Mouse (Mus musculus): ENCODE data around the gene Lamb3.

Lamb3 gene

DNA sequence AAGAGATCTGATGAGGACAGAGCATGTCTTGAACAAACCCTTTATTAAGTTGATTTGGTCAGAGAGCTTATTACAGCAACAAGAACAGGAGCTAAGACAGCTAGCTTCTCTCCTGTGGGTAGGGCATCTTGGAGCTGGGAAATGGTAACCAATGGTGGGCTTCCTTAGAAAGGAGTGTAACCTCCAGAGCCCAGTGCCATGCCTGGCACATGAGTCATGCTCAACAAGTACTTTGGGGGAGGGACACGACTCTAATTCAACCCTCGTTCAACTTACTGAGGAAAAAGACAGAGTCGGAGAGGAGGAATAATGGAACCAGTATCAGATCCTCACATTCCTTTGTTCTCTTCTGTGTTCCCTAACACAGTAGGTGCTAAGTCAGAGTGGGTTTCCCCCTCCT is 112.2 kb downstream of the Lamb3 start:
- DNase-seq, result no peak

DNA sequence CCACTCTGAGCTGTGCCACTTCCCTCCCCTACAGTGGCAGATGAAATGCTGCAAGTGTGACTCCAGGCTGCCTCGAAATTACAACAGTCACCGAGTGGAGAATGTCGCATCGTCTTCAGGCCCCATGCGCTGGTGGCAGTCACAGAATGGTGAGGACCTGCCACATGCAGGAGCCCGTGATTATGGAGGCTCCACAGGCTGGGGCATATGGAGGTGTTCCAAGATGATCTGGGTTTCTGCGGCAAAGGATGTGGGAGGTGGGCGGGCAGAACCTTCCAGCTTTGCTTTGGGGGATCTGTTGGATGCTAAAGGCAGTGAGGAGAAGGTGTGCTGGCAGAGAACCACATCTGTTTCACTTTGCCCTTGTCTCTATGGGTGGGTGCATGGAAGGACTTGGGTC is 112.9 kb downstream of the Lamb3 start:
- no peak for DNase-seq

DNA sequence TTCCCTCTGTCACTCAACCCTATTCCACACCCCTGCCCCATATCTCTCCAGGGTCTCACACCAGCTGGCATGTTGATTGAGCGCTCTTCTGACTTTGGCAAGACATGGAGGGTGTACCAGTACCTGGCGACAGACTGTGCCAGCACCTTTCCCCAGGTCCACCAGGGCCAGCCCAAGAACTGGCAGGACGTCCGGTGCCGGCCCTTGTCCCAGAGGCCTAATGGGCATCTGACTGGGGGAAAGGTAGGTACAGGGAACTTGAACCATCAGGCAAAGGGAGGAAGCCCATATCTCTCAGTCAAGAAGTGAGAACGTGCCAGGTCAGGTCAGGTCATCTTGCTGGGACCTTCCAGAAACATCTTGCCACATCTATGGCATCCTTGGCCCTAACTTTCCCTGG is 116.2 kb downstream of the Lamb3 start:
- no peak for DNase-seq

DNA sequence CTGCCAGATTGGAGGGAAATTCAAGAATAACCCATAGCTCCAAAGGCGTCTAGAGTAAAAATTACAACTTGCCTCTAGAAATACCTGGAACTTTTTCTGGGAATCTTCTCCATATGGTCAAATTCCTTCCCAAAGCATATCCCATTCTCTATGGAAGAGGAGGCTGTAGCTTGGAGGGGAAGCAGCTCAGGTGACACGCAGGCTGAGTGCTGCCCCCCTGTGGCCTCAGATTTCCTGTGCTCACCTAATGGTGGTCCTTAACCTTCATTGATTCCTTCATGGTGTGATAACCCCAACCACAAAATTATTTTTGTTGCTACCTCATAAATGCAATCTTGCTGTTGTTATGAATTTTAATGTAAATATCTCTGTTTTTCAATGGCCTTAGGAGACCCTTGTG is 116.7 kb downstream of the Lamb3 start:
- peak; percentile 80 to 82 for DNase-seq

DNA sequence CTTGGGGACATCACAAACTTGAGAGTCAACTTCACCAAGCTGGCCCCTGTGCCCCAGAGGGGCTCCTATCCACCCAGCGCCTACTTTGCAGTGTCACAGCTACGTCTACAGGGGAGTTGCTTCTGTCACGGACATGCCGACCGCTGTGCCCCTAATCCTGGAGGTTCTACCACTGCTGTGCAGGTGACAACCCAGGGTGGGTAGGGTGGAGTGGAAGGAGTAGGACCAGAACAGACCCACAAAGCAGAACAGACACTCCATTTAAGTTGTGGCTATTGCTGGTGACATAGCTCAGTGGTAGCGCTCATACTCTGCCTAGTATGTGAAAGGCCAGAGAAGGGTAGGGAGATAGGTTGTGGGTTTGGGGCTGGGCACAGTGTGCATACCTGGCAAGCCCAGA is 118.4 kb downstream of the Lamb3 start:
- no peak for DNase-seq

DNA sequence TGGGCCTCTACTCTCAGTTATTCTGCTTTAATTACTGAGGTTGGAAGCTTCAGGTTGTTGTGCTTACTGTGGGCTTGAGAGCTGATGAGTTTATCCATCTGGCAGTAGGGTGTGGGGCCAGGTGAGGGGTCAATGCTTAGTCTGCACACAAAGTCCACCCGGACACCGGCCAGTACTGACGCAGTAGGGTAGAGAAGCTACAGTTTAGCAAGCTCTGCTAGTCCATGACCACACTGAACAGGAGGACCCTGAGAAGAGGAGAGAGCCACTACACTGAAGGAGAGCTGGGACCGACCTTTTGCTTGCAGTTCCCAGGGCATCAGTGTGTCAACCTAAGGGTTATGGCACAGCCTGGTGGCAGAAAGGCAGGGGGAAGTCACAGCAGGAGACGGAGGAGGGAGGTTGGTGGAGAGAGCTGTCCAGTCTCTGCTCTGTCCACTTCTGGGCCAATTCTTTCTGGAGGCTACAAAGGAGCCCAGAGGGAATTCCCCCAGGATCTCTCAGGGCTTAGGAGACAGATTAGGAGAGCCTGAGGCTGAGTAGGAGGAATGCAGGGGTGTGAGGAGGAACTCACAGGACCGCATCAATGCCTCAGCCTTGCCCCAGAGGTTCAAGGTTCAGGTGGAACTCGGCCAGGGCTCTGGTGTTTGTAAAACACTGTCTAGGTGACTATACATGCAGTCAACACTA is 119.1 kb downstream of the Lamb3 start:
- peak; percentile 70 to 80 for DNase-seq

DNA sequence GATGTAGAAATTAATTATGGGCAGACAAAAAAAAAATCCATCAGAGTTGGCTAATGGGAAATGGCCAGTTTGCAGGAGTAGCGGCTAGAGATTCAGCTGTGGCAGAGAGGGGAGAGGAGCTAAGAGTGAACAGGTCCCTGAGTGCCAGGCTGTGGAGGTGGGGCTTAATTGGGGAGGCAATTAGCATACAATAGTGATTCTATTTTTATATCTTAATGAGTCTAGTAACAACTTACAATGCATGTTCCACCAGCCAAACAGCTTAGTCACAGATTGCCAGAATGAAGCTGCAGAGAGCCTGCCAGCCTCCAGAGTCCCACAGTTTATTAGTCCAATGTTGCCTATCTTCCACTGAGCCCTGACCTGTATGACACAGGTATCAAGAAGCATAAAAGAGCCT is 119.7 kb downstream of the Lamb3 start:
- DNase-seq, result no peak

DNA sequence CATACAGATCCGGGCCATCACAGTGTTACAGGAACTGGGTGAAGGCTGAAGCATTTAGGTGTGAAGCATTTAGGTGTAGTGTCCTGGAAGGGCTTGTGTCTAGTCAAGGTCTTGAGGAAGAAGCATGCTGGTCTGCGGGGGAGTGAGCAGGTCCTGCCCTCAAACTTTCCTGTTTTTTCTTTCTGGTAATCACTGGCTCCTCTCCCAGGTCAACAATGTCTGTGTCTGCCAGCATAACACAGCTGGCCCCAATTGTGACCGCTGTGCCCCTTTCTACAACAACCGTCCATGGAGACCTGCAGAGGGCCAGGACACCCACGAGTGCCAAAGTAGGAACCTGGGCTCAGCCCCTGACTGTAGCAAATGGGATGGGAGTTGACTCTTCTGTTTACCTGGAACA is 120.2 kb downstream of the Lamb3 start:
- DNase-seq, result no peak

DNA sequence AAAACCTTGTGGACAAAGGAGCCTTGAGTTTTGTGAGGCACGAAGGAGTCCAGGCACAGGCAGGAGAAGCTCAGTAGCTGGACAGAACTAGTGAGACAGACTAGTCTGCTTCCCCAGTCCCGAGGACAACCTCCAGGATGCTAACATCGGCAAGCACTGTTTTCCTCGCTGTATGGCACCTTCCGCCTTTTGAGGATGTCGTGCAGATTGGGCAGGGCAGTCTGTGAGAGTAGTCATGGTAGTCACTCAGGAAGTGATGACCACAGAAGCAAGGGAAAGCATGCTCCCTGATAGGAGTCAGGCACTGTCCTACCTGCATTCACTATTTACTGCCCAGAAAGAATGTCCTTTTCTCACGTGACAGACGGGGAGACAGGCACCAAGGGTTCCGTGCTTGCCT is 122.1 kb downstream of the Lamb3 start:
- DNase-seq, result no peak

DNA sequence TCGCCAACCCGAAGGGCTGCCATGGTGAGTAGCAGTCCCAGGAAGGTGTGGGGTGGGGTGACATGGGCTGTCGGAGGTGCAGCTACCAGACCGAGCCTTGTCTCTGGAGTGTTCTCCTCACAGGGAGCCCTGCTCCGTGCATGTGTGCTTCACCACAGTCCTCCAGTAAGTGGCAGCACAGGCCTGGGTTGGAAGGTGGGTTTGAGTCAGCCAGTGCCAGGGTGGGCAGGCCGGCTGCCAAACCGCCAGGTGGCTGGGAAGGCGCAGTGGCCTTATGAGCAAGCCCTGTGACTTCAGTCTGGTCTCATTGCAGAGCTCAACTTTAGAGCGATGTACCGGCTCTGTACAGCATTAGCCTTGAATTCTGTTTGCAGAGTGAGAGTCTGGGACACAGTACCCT is 122.7 kb downstream of the Lamb3 start:
- DNase-seq, result peak; percentile 84 to 90

DNA sequence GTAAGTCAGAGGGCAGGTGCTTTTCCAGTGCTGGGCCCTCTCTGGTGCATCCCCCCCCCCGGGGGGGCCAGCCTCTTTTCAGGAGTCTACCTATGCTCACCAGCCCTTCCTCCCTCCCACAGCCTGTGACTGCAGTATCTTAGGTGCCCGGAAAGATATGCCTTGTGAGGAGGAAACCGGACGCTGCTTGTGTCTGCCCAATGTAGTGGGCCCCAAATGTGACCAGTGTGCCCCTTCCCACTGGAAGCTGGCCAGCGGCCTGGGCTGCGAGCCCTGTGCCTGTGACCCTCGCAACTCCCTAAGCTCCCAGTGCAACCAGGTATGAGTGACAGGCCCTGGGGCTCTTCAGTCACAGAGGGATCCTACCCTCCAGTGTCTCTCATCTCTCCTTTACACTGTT is 123.1 kb downstream of the Lamb3 start:
- no peak for DNase-seq

DNA sequence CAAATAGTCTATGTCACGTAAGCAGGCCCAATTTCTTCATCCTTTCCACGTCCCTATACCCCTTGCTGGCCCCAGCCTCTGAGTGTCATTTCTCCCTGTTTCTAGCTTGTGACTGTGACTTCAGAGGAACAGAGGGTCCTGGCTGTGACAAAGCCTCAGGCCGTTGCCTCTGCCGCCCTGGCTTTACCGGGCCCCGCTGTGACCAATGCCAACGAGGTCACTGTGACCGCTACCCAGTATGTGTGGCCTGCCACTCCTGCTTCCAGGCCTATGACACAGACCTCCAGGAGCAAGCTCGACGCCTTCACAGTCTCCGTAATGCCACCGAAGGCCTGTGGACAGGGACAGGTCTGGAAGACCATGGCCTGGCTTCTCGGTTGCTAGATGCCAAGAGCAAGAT is 124.5 kb downstream of the Lamb3 start:
- DNase-seq, result no peak

DNA sequence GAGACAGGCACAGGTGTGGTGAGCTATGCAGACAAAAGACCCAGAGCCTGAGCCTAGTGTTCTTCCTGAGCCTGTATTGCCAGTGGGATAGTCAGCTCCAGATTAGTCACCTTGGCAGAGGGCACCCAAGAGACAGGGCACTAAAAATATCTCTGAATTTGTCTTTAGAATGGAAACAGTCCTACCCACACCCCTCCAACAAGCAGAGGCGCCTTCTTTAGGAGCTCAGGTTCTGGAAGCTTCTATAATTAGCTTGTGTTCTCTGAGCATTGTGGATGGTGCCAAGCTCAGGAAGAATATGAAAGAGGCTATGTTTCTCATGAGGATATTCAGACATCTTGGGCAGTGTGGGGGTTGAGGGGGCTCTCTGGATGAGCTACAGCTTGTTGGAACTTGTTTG is 125.2 kb downstream of the Lamb3 start:
- DNase-seq, result no peak

DNA sequence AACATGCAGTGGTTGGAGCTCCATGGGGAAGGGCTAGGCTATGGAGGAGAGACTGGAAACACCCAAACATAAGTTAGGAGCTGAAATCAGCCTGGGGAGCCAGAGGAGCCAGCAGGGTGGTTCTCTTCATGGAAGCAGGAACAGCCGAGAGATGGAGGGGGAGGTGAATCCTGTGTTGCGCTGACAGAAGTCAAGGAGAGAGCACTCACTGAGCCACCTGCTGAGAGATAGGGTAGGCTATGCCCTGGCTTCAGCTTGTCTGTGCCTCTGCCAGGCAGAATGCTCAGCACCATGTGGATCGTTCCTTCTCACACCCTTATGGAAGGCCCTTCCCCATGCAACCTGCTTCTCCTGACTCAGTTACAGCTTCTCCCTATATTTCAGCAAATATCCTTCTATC is 126.3 kb downstream of the Lamb3 start:
- DNase-seq, result no peak

DNA sequence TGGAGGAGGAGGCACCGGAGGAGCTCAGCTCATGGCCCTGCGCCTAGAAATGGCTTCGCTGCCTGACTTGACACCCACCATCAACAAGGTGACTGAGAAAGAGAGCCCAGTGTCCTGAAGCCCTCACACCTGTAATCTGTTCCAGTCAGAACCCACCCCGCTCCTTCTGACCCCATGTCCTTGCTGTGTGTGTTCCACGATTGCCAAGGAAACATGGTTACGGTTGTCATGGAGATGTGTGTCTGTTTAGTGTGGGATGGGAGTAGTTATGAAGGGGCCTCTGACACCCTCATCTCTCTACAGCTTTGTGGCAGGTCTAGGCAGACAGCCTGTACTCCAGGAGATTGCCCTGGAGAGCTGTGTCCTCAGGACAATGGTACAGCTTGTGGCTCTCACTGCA is 127.0 kb downstream of the Lamb3 start:
- no peak for DNase-seq

DNA sequence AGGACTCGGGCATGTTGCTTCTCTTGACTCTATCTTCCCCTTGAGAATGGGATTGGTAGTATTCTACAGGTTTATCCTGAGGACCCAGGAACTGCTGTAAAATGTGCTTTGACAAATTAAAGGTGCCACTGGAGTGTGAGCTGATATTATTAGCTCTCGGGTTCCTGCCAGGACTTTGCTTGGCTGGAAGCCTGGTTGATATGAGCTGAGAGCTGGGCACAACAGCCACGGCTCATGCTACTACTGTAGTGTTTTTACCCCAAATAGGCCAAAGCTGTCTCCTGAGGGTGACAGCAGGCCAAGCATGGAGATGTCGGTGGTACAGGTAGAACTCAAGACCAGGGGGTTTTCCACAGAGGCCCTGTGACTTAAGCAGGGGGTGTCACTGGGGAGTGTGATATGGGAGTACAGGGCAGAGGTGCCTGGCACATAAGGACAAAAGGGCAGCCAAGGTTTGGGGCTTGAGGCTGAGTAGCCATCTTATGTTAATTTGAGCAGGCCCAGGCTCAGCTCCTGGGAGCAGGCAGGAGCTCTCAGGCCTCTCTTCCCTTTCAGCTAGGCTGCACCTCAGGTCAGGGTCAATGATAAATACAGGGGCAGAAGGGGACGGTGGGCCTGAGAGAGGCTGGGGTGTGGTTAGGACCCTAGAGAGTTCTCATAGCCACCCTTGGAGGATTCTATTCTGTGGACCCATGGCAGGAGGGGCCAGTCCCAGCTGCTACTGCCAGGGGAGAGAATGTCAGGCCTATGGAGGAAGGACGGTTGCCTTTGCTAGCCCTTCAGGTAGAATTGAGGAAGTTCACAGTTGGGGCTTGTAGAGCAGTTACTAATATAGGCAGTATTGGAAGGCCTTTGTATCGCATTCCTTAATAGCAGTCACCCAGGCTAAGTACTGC is 128.9 kb downstream of the Lamb3 start:
- no peak for DNase-seq

DNA sequence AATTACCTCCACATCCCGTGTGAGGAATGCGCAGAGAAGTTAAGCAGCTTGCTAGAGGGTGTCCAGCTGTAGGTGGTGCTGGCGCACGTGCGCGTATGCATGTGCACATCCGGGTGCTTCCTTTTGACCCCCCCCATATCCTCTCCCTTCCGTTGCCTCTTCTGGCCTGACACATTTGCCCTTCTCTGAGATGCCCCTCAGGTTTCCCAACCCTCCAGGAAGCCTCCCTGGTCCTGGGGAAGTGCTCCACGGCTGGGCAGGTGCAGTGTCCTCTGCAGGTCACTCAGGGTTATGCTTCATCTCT is 129.5 kb downstream of the Lamb3 start:
- DNase-seq, result no peak

DNA sequence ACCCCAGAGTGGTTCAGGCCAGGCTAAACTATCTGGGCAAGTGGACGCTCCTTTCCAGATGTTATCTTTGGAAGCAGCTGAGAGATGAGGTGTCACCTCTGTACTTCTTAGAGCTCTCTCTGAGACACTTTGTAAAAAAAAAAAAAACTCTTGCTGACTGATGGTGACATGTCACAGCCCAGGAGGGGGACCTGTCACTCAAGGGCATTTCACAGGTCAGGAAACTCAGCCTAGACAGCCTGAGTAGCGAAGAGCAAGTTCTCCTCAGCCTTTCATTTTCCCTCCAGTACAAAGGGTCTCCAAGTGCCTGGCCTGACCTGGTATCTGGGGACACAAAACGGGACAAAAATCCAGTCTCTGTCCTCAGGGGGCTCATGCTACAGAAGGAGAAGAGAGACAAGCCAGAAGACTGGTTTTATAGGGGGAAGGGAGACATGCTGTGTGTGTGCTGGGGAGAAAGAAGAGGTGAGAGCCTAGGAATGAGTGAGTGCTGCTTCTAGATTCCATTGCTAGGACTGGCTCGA is 130.3 kb downstream of the Lamb3 start:
- no peak for DNase-seq

DNA sequence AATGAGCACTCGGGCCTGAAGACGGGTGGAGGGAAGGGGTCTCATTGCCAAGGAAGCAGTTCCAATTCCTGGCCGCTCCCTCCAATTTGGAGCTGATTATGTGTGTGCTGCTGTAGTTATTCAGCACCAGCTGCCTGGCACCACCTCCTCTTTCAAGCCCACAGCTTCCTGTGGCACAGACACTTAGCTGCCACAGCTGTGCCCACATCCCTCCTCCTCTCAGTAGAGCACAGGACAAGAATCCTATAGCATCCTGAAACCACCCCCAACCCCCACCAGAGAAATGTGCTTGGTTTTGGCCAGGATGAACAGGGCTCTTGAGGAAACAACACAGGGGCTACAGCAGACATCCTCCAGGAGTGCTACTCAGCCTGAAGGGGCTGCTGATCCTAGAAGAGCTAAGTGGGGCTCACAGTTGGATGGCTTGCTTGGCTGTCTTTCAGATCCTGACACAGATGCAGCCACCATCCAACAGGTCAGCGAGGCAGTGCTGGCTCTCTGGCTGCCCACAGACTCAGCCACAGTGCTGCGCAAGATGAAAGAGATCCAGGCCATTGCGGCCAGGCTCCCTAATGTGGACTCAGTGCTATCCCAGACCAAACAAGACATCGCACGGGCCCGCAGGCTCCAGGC is 131.0 kb downstream of the Lamb3 start:
- DNase-seq, result no peak

DNA sequence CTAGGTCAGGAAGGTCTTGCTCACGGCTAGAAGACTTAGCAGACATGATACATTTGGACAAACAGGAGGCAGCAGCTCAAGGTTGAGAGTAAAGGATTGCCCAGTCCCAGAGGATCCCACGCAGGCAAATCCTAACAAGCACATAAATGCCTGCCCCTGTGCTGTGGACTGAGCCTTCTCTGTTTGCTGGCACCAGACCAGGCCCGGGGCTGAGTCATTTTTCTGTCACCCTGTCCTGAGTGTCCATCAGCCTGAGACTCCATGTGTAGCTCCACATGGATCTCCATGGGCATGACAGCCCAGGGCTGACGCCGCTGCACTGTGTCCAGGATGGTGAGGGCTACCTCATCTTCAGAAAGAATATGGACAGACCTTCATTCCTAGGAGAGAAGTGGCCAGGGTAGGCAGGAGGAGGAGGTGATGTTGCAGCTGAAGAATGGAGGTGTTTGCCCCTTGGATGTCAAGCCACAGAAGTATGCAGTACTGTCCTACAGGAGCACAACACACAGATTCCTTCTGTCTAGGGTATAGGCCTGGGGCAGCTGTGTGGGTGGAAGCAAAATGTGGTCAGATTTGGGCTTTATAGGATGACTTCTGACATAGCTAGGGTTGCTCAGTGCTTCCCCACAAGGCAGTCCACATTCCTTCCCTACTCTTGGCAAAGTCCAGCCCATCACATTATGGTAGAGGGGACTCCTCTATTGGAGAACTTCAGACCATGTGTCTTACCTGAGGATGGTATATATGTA is 134.9 kb downstream of the Lamb3 start:
- DNase-seq, result no peak

DNA sequence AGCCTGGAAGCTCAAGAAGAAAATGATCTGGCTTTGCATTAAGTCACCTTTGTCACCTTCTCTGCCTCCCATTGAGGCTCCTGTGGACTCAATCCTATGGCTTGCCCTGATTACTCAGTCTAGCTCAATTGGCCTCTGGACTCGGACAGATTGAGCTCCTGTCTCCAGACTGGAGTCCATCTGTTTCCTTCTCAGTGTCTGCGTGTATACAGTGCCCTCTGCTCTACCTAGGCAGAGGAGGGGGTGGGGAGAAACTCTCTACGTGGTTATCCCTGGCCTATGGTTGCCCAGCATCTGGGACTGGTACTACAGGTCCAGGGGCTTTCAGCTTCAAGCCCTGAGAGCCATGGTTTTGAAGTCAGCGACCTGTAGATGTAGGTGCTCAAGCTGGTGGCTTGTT is 136.4 kb downstream of the Lamb3 start:
- DNase-seq, result no peak

DNA sequence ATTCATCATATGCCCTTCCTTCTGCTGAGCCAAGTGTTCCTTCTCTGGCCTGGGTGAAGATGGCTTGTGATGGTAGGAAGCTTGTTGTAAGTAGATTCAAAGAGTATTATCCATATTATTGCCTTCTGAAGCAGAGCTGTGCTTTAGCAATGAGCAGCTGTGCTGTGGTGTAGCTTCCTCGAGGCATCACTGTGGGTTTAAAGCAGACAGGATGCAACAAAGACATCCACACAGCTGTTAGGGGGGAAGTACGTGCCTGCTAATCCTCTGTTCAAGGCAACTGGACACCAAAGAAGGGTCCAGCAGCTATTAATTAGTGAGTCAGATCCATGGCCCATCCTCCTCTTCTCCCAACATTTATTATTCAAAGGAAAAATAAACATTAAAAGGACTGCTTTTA is 137.5 kb downstream of the Lamb3 start:
- DNase-seq, result no peak

DNA sequence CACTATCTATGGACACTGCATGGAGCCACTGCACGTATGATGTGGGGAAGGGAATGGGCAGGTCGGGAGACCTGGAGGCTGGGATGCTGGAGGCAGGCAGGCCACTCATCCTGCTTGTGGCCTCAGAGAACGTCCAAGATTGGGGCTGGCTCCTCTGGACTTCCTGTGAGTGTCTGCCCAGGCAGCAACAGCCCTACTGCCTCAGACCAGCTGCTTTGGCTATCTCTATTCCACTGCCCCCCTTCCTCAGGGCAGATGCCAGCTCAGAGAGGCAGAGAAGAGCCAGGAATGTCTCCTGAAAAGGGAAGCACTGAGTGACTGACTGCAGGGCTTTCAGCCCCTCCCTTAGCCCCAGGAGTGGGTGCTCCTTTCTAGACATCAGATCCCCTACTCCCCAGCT is 139.4 kb downstream of the Lamb3 start:
- DNase-seq, result no peak
